Mouse (Mus musculus) spleen, adult 2 months (tissue): ENCODE measurements around the gene Atp8a2. TPM values are rescaled to one million over a fixed set of nuclear protein-coding genes. Genes with fewer than 3 reads are reported as not detected.

Experiments
- DNase-seq, 2 experiments: peaks; one replicate each; pipeline versions ENCODE4 v3.0.0 to v3.0.0-alpha.2; 2012 to 2021; ENCODE audit warnings: low spot score in 2 of 2, low read depth in 1 of 2
- H3K27ac ChIP-seq: fragments of 200-500 bp; 2 replicates; pipeline ENCODE4 v1.5.1; 2012; ENCODE audit warnings: low read length, inconsistent platforms; ENCODE audit not compliant: insufficient read depth
- H3K27me3 ChIP-seq: fragments of 200-500 bp; 2 replicates; pipeline ENCODE4 v1.6.1; 2012; ENCODE audit warnings: mild to moderate bottlenecking, moderate library complexity, low read length, inconsistent platforms; ENCODE audit not compliant: control insufficient read depth, insufficient read depth
- H3K36me3 ChIP-seq: fragments of 200-500 bp; 2 replicates; pipeline ENCODE4 v1.6.1; 2012; ENCODE audit warnings: mild to moderate bottlenecking, low read length, inconsistent platforms; ENCODE audit not compliant: control insufficient read depth, insufficient read depth
- H3K4me1 ChIP-seq: fragments of 200-500 bp; 2 replicates; pipeline ENCODE4 v1.6.1; 2011; ENCODE audit warnings: inconsistent platforms; ENCODE audit not compliant: control insufficient read depth, insufficient read depth, insufficient read length
- H3K4me3 ChIP-seq: fragments of 200-500 bp; 2 replicates; pipeline ENCODE4 v1.5.1; 2011; ENCODE audit warnings: mild to moderate bottlenecking, inconsistent platforms; ENCODE audit not compliant: insufficient read depth, insufficient read length; ENCODE audit errors: extremely low read depth
- CTCF ChIP-seq: fragments of 200-500 bp; IDR thresholded peaks from 2 replicates; pipeline ENCODE4 v1.5.1; 2011; ENCODE audit warnings: mild to moderate bottlenecking, inconsistent platforms; ENCODE audit not compliant: insufficient read depth, insufficient read length, insufficient replicate concordance; ENCODE audit errors: extremely low read depth
- POLR2A ChIP-seq: fragments of 200-500 bp; IDR thresholded peaks from 2 replicates; pipeline ENCODE4 v1.6.1; 2011; ENCODE audit warnings: low read depth, low read length, inconsistent platforms
- WGBS: fragments of 180-500 bp; shearing (Covaris S2); methylation state at CpG from one replicate; pipeline ENCODE4 v1.1.7; 2018; 5-methylcytosine and 5-hydroxymethylcytosine counted together
- polyA plus RNA-seq: library from polyadenylated mRNA; depleted of rRNA; stranded (reverse); fragments of >200 nt; gene quantifications from 2 replicates; pipeline ENCODE4 v1.2.3, GENCODE M21; 2012

The Atp8a2 gene
- polyA plus RNA-seq, 1 experiment: 0.32 TPM

DNA sequence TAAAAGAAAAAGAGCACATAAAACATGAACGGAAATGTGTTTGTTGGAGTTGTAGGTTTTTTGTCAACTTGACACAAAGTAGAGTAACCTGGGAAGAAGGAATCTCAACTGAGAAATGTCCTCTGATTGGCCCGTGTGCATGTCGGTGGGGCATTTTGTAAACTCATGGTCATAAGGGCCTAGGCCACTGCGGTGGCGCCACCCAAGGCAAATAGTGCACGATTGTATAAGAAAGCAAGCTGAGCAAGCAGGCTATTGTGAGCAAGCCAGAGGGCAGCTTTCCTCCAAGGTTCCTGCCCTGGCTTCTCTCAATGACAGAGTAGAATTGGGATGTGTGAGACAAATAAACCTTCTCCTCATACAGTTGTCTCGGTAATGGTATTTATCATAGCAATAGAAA lies 12.2 kb upstream of the Atp8a2 start:
- Histone ChIP-seq H3K36me3 (no peaks in the 10 kb centered on the region), H3K27me3 (no peaks in the 10 kb centered on the region), H3K27ac (no peak overlapping the region), H3K4me3 (no peak overlapping the region), H3K4me1 (no peaks in the 10 kb centered on the region)
- WGBS: 98% methylated on average over 7 of the region's 7 CpGs
- no peak for DNase-seq
- no peak for TF ChIP-seq POLR2A
- no peak for TF ChIP-seq CTCF

- 62% methylated on average over 6 of the region's 6 CpGs for WGBS
- no peak for DNase-seq
Measured at GRCm38 (mm10) chr14:60204993-60205392, 8.0 kb upstream of the Atp8a2 start.

GRCm38 (mm10) chr14:60195999-60196398 lies 980 bp downstream of the Atp8a2 start:
- 92% methylated on average over 5 of the region's 5 CpGs for WGBS
- Histone ChIP-seq H3K4me3 (no peak overlapping the region), H3K27ac (no peak overlapping the region), H3K27me3 (no peaks in the 10 kb centered on the region), H3K4me1 (no peaks in the 10 kb centered on the region), H3K36me3 (no peaks in the 10 kb centered on the region)
- no peak for DNase-seq
- TF ChIP-seq POLR2A: no peak
- TF ChIP-seq CTCF: no peak

More at GRCm38 (mm10) chr14:60204993-60205392, 8.0 kb upstream of the Atp8a2 start:
- H3K27ac ChIP-seq: no peak overlapping the region
- H3K27me3 ChIP-seq: no peaks in the 10 kb centered on the region
- no peak for TF ChIP-seq POLR2A
- no peak for TF ChIP-seq CTCF
- H3K4me3 ChIP-seq: no peak overlapping the region
- no peaks in the 10 kb centered on the region for H3K36me3 ChIP-seq
- no peaks in the 10 kb centered on the region for H3K4me1 ChIP-seq

DNA sequence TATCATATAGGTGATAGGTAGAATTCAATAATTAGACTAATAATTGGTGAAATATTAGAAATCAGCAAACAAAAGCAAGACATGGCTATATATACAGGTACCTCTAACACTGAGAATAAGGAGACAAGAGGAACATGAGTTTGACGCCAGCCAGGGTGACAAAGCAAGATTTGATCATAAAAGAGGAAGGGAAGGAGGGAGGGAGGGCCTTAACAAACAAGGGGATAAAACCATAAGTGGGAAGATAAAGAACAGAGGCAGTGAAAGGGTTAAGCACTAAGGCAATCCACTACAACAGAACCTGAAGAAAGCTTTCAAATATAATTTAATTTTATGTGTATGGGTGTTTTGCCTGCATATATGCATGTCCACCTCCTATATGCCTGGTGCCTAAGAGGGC lies 2.4 kb downstream of the Atp8a2 start:
- WGBS: 56% methylated on average over 1 of the region's 1 CpGs

DNA sequence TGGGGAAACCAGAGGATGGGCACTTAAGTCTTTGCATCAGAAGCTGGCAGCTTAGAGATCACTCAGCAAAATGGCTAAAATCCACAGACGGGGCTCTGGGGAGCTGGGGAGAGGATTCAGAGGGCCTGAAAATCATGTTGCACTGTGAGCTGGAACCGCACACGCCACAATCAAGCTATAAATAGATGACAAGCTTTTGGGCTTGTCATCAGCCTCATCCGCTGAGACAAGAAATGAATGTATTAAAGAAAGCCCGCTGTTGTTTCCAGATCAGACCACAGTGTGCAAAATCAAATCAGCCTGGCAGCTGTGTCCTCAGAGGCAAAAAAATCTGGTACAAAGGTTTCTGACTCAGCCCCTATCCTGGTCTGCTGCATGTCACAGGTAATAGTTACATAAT lies 7.2 kb downstream of the Atp8a2 start:
- H3K27me3 ChIP-seq: no peaks in the 10 kb centered on the region
- no peaks in the 10 kb centered on the region for H3K4me1 ChIP-seq
- no peak for DNase-seq
- 60% methylated on average over 5 of the region's 5 CpGs for WGBS
- no peak overlapping the region for H3K4me3 ChIP-seq
- TF ChIP-seq POLR2A (no peak), CTCF (no peak)
- no peaks in the 10 kb centered on the region for H3K36me3 ChIP-seq
- H3K27ac ChIP-seq: no peak overlapping the region

More for the DNA sequence above, 2.4 kb downstream of the Atp8a2 start:
- Histone ChIP-seq H3K36me3 (no peaks in the 10 kb centered on the region), H3K4me1 (no peaks in the 10 kb centered on the region), H3K4me3 (no peak overlapping the region), H3K27ac (no peak overlapping the region), H3K27me3 (no peaks in the 10 kb centered on the region)
- no peak for TF ChIP-seq POLR2A
- TF ChIP-seq CTCF: no peak
- DNase-seq: no peak

GRCm38 (mm10) chr14:60188201-60188825 lies 8.7 kb downstream of the Atp8a2 start:
- Histone ChIP-seq H3K4me1 (no peaks in the 10 kb centered on the region), H3K27me3 (no peaks in the 10 kb centered on the region), H3K27ac (no peak overlapping the region), H3K36me3 (no peaks in the 10 kb centered on the region), H3K4me3 (no peak overlapping the region)
- TF ChIP-seq CTCF (no peak), POLR2A (no peak)
- 80% methylated on average over 5 of the region's 5 CpGs for WGBS
- DNase-seq: no peak

GRCm38 (mm10) chr14:60181306-60181705 lies 15.7 kb downstream of the Atp8a2 start:
- peaks cover 9% of the 10 kb centered on the region for H3K27me3 ChIP-seq
- no peak for DNase-seq
- H3K27ac ChIP-seq: no peak overlapping the region
- TF ChIP-seq CTCF (no peak), POLR2A (no peak)
- H3K4me3 ChIP-seq: no peak overlapping the region
- WGBS: 90% methylated on average over 2 of the region's 2 CpGs
- no peaks in the 10 kb centered on the region for H3K36me3 ChIP-seq
- H3K4me1 ChIP-seq: peaks cover 4% of the 10 kb centered on the region; the same call in 1 of the 2 replicates
